Mouse (Mus musculus): ENCODE measurements around the gene Slc25a39. TPM values are rescaled to one million over a fixed set of nuclear protein-coding genes. Genes with fewer than 3 reads are reported as not detected.

Slc25a39 gene
- polyA plus RNA-seq, 1 experiment from 2014 or later = 260 TPM

GRCm38 (mm10) chr11:102444321-102444720 lies 36.6 kb upstream of the Slc25a39 start:
- peaks cover 6% of the 10 kb centered on the region; the same call in 1 of the 2 replicates for H3K27me3 ChIP-seq (replicated peaks)
- no peaks in the 10 kb centered on the region for H3K9me3 ChIP-seq (replicated peaks)
- H3K4me2 ChIP-seq = peak overlapping the region; percentile 46
- WGBS = 64% methylated on average over 3 of the region's 3 CpGs
- no peak overlapping the region for H3K9ac ChIP-seq
- H3K36me3 ChIP-seq = peaks cover 41% of the 10 kb centered on the region
- no peak overlapping the region for H3K27ac ChIP-seq (ENCODE audit: poor library complexity, severe bottlenecking)
- peaks cover 50% of the 10 kb centered on the region for H3K4me1 ChIP-seq (replicated peaks)
- no peak for ATAC-seq (ENCODE audit: insufficient number of reproducible peaks, low FRiP score)
- H3K4me3 ChIP-seq = no peak overlapping the region

- Histone ChIP-seq H3K36me3 (peaks cover 46% of the 10 kb centered on the region), H3K9me3 (replicated peaks) (no peaks in the 10 kb centered on the region), H3K27me3 (replicated peaks) (peaks cover 8% of the 10 kb centered on the region; the same call in 1 of the 2 replicates), H3K27ac (ENCODE audit: poor library complexity, severe bottlenecking) (no peak overlapping the region), H3K9ac (no peak overlapping the region), H3K4me1 (replicated peaks) (peaks cover 45% of the 10 kb centered on the region), H3K4me2 (peak overlapping the region; percentile 46), H3K4me3 (no peak overlapping the region)
- WGBS = 38% methylated on average over 12 of the region's 12 CpGs
- ATAC-seq (ENCODE audit: insufficient number of reproducible peaks, low FRiP score) = no peak
Measured at GRCm38 (mm10) chr11:102443740-102444139, 36.0 kb upstream of the Slc25a39 start.

GRCm38 (mm10) chr11:102442089-102442488 lies 34.3 kb upstream of the Slc25a39 start:
- 88% methylated on average over 6 of the region's 6 CpGs for WGBS
- H3K4me2 ChIP-seq = no peak overlapping the region
- peaks cover 50% of the 10 kb centered on the region for H3K36me3 ChIP-seq

GRCm38 (mm10) chr11:102441434-102441833 lies 33.7 kb upstream of the Slc25a39 start:
- Histone ChIP-seq H3K4me3 (no peak overlapping the region), H3K27me3 (replicated peaks) (peaks cover 8% of the 10 kb centered on the region; the same call in 1 of the 2 replicates), H3K27ac (ENCODE audit: poor library complexity, severe bottlenecking) (no peak overlapping the region), H3K9me3 (replicated peaks) (no peaks in the 10 kb centered on the region), H3K4me1 (replicated peaks) (peaks cover 45% of the 10 kb centered on the region), H3K4me2 (no peak overlapping the region), H3K9ac (no peak overlapping the region), H3K36me3 (peaks cover 51% of the 10 kb centered on the region)
- WGBS = 73% methylated on average over 3 of the region's 3 CpGs
- ATAC-seq (ENCODE audit: insufficient number of reproducible peaks, low FRiP score) = no peak

More at GRCm38 (mm10) chr11:102442089-102442488, 34.3 kb upstream of the Slc25a39 start:
- H3K27ac ChIP-seq (ENCODE audit: poor library complexity, severe bottlenecking) = no peak overlapping the region
- H3K4me1 ChIP-seq (replicated peaks) = peaks cover 43% of the 10 kb centered on the region
- no peak overlapping the region for H3K9ac ChIP-seq
- no peak for ATAC-seq (ENCODE audit: insufficient number of reproducible peaks, low FRiP score)
- H3K9me3 ChIP-seq (replicated peaks) = no peaks in the 10 kb centered on the region
- no peak overlapping the region for H3K4me3 ChIP-seq
- H3K27me3 ChIP-seq (replicated peaks) = peaks cover 8% of the 10 kb centered on the region; the same call in 1 of the 2 replicates

- Histone ChIP-seq H3K4me3 (no peak overlapping the region), H3K27me3 (replicated peaks) (peaks cover 8% of the 10 kb centered on the region; the same call in 1 of the 2 replicates), H3K9ac (no peak overlapping the region), H3K4me2 (no peak overlapping the region), H3K27ac (ENCODE audit: poor library complexity, severe bottlenecking) (no peak overlapping the region), H3K4me1 (replicated peaks) (peaks cover 33% of the 10 kb centered on the region), H3K9me3 (replicated peaks) (no peaks in the 10 kb centered on the region), H3K36me3 (peaks cover 63% of the 10 kb centered on the region)
- no peak for ATAC-seq (ENCODE audit: insufficient number of reproducible peaks, low FRiP score)
- WGBS = 87% methylated on average over 8 of the region's 8 CpGs
Measured at GRCm38 (mm10) chr11:102440255-102440654, 32.5 kb upstream of the Slc25a39 start.

- no peak for ATAC-seq (ENCODE audit: insufficient number of reproducible peaks, low FRiP score)
- Histone ChIP-seq H3K9me3 (replicated peaks) (no peaks in the 10 kb centered on the region), H3K4me3 (no peak overlapping the region), H3K36me3 (peaks cover 71% of the 10 kb centered on the region), H3K4me1 (replicated peaks) (peaks cover 24% of the 10 kb centered on the region), H3K27me3 (replicated peaks) (peaks cover 8% of the 10 kb centered on the region; the same call in 1 of the 2 replicates), H3K9ac (no peak overlapping the region), H3K4me2 (peak overlapping the region; percentile 93), H3K27ac (ENCODE audit: poor library complexity, severe bottlenecking) (no peak overlapping the region)
- WGBS = 73% methylated on average over 14 of the region's 14 CpGs
Measured at GRCm38 (mm10) chr11:102439093-102440082, 31.6 kb upstream of the Slc25a39 start.

GRCm38 (mm10) chr11:102438212-102439092 lies 30.7 kb upstream of the Slc25a39 start:
- WGBS = 10% methylated on average over 70 of the region's 77 CpGs
- Histone ChIP-seq H3K27ac (ENCODE audit: poor library complexity, severe bottlenecking) (0 out of 2 replicates have a peak overlapping the region, but pooled peaks have one; percentile 14), H3K9me3 (replicated peaks) (no peaks in the 10 kb centered on the region), H3K4me2 (peak overlapping the region; percentile 93), H3K9ac (peak overlapping the region; percentile 71), H3K27me3 (replicated peaks) (peaks cover 8% of the 10 kb centered on the region; the same call in 1 of the 2 replicates), H3K4me3 (peak overlapping the region; percentile 54), H3K4me1 (replicated peaks) (peaks cover 15% of the 10 kb centered on the region), H3K36me3 (peaks cover 72% of the 10 kb centered on the region)
- peak; percentile 23 for ATAC-seq (ENCODE audit: insufficient number of reproducible peaks, low FRiP score)

- peak overlapping the region; percentile 71 for H3K9ac ChIP-seq
- 9% methylated on average over 87 of the region's 87 CpGs for WGBS
- peak overlapping the region; percentile 93 for H3K4me2 ChIP-seq
- H3K4me1 ChIP-seq (replicated peaks) = peaks cover 20% of the 10 kb centered on the region
- 0 out of 2 replicates have a peak, but pooled peaks have one; percentile 22 for ATAC-seq (ENCODE audit: insufficient number of reproducible peaks, low FRiP score)
- peaks cover 72% of the 10 kb centered on the region for H3K36me3 ChIP-seq
- no peaks in the 10 kb centered on the region for H3K9me3 ChIP-seq (replicated peaks)
- H3K27me3 ChIP-seq (replicated peaks) = peaks cover 8% of the 10 kb centered on the region; the same call in 1 of the 2 replicates
- peak overlapping the region; percentile 14 for H3K27ac ChIP-seq (ENCODE audit: poor library complexity, severe bottlenecking)
- H3K4me3 ChIP-seq = peak overlapping the region; percentile 54
Measured at GRCm38 (mm10) chr11:102437120-102438061, 29.6 kb upstream of the Slc25a39 start.

GRCm38 (mm10) chr11:102436471-102436790 lies 28.7 kb upstream of the Slc25a39 start:
- no peak for ATAC-seq (ENCODE audit: insufficient number of reproducible peaks, low FRiP score)
- no peak overlapping the region for H3K9ac ChIP-seq
- 82% methylated on average over 10 of the region's 10 CpGs for WGBS
- H3K4me2 ChIP-seq = no peak overlapping the region
- H3K4me3 ChIP-seq = no peak overlapping the region
- H3K4me1 ChIP-seq (replicated peaks) = peaks cover 27% of the 10 kb centered on the region
- peaks cover 64% of the 10 kb centered on the region for H3K36me3 ChIP-seq
- H3K27me3 ChIP-seq (replicated peaks) = peaks cover 8% of the 10 kb centered on the region; the same call in 1 of the 2 replicates
- no peaks in the 10 kb centered on the region for H3K9me3 ChIP-seq (replicated peaks)
- no peak overlapping the region for H3K27ac ChIP-seq (ENCODE audit: poor library complexity, severe bottlenecking)

Data from heart, embryonic 12.5 days (tissue).